30 mouse cellular contexts compared by ENCODE assay signal in the genomic region with DNA sequence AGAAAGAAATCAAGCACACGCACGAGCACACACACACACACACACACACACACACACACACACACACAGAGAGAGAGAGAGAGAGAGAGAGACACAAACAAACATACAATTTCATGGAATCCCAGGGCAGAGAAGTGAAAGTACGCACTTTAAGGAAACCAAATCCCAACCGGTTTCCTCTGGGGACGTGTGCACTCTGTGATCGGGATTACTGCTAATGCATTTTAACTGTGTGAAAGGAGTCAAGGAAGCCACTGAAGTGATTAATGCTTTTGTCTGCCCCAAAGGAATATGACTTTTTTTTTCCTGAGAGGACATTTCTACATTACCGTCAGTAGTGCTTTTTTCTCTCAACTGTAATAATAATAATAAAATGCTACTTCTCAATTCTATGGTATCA.
A peak's percentile ranks its signal among the peaks of the same experiment; 100 is the strongest.
DNase-seq lines count a peak whose midpoint lies in the region; ATAC-seq lines count a peak whose summit lies in the region.
"Had no signal": no experiment of that assay in that cellular context is flagged by ENCODE, and none has a peak within 500 bp of the region (broad histone marks: within the 10 kb centered on the region; RNA-seq: fewer than 3 reads in every experiment).

No protein-coding gene starts in this region.

- no peak overlapping the region for H3K4me2 ChIP-seq in embryonic facial prominence, embryonic 11.5 days (ENCODE audit: low read depth, low read length)
- H3K4me2 ChIP-seq in midbrain, embryonic 11.5 days = no peak overlapping the region
- no peak overlapping the region for H3K4me2 ChIP-seq in midbrain, embryonic 16.5 days (ENCODE audit: low read length)
- H3K4me2 ChIP-seq: embryonic facial prominence, embryonic 13.5 days; heart, embryonic 12.5 days; hindbrain, embryonic 14.5 days; kidney, embryonic 15.5 days; liver, embryonic 12.5 days had no signal

- DNase-seq in embryonic facial prominence, embryonic 11.5 days (ENCODE audit: low spot score) = peak; percentile 47
- DNase-seq in embryonic facial prominence, embryonic 10.5 days (ENCODE audit: low spot score) = no peak
- DNase-seq in midbrain, embryonic 11.5 days (ENCODE audit: low spot score, missing footprints) = no peak
- peak; percentile 35 for DNase-seq in embryo, embryonic 10.5 days (ENCODE audit: low spot score)
- peak; percentile 49 for DNase-seq in retina, embryonic 14.5 days (ENCODE audit: low spot score)
- no peak for DNase-seq in adrenal gland, adult 2 months
- DNase-seq: adrenal gland, postnatal 10 days; cerebellum, adult 11 months; cerebellum, adult 9-10 months; cerebellum, postnatal 36 days; gastrocnemius, postnatal 36 days; heart, adult 18-20 months; heart, postnatal 4 days; kidney, adult 11 months; kidney, postnatal 36 days; left cerebral cortex, postnatal 4 days; liver, postnatal 0 days; lung, postnatal 4 days; thymus, postnatal 4 days had no signal

- WGBS in embryonic facial prominence, embryonic 11.5 days = 51% methylated on average over 7 of the region's 7 CpGs
- 63% methylated on average over 7 of the region's 7 CpGs for WGBS in embryonic facial prominence, embryonic 10.5 days
- 60% methylated on average over 7 of the region's 7 CpGs for WGBS in midbrain, embryonic 11.5 days
- WGBS in midbrain, embryonic 16.5 days = 32% methylated on average over 7 of the region's 7 CpGs

- no peaks in the 10 kb centered on the region for H3K36me3 ChIP-seq in embryonic facial prominence, embryonic 11.5 days (replicated peaks; ENCODE audit: control insufficient read depth, insufficient read depth, low read depth, low read length)
- H3K36me3 ChIP-seq in embryonic facial prominence, embryonic 10.5 days (replicated peaks) = no peaks in the 10 kb centered on the region
- no peaks in the 10 kb centered on the region for H3K36me3 ChIP-seq in midbrain, embryonic 11.5 days (ENCODE audit: control insufficient read depth, insufficient read depth, low read length)
- H3K36me3 ChIP-seq in midbrain, embryonic 16.5 days (ENCODE audit: control insufficient read depth, insufficient read depth, low read length) = no peaks in the 10 kb centered on the region
- H3K36me3 ChIP-seq: embryonic facial prominence, embryonic 13.5 days; G1E; heart, embryonic 12.5 days; kidney, embryonic 15.5 days; liver, embryonic 12.5 days had no signal

- no peak overlapping the region for H3K4me3 ChIP-seq in embryonic facial prominence, embryonic 11.5 days (ENCODE audit: low read depth, low read length)
- no peak overlapping the region for H3K4me3 ChIP-seq in embryonic facial prominence, embryonic 10.5 days
- no peak overlapping the region for H3K4me3 ChIP-seq in midbrain, embryonic 11.5 days (ENCODE audit: low read depth, low read length)
- no peak overlapping the region for H3K4me3 ChIP-seq in midbrain, embryonic 16.5 days (ENCODE audit: low read depth, low read length)
- H3K4me3 ChIP-seq: embryonic facial prominence, embryonic 13.5 days; erythroblast, embryonic 14.5 days; heart, embryonic 12.5 days; kidney, embryonic 15.5 days; layer of hippocampus, adult 2 months; liver, embryonic 12.5 days had no signal

- no peak overlapping the region for H3K9ac ChIP-seq in embryonic facial prominence, embryonic 11.5 days (replicated peaks; ENCODE audit: low read length)
- no peak overlapping the region for H3K9ac ChIP-seq in midbrain, embryonic 11.5 days (ENCODE audit: low read length)
- no peak overlapping the region for H3K9ac ChIP-seq in midbrain, embryonic 16.5 days (ENCODE audit: low read depth, low read length)
- H3K9ac ChIP-seq: embryonic facial prominence, embryonic 13.5 days; heart, embryonic 12.5 days; hindbrain, embryonic 14.5 days; kidney, embryonic 15.5 days; liver, embryonic 12.5 days; liver, postnatal 0 days had no signal

- no peaks in the 10 kb centered on the region for H3K4me1 ChIP-seq in embryonic facial prominence, embryonic 11.5 days (ENCODE audit: control insufficient read depth, insufficient read depth, low read length)
- H3K4me1 ChIP-seq in embryonic facial prominence, embryonic 10.5 days = no peaks in the 10 kb centered on the region
- no peaks in the 10 kb centered on the region for H3K4me1 ChIP-seq in midbrain, embryonic 11.5 days (ENCODE audit: control insufficient read depth, insufficient read depth, low read length)
- peaks cover 4% of the 10 kb centered on the region; the same call in 1 of the 2 replicates for H3K4me1 ChIP-seq in midbrain, embryonic 16.5 days (ENCODE audit: control insufficient read depth, insufficient read depth, low read length)
- H3K4me1 ChIP-seq: heart, embryonic 12.5 days; kidney, embryonic 15.5 days; liver, embryonic 12.5 days; megakaryocyte, embryonic 14.5 days had no signal

- no peaks in the 10 kb centered on the region for H3K9me3 ChIP-seq in embryonic facial prominence, embryonic 11.5 days (replicated peaks; ENCODE audit: control insufficient read depth, low read length)
- no peaks in the 10 kb centered on the region for H3K9me3 ChIP-seq in embryonic facial prominence, embryonic 10.5 days
- H3K9me3 ChIP-seq in midbrain, embryonic 11.5 days (ENCODE audit: control insufficient read depth, low read length) = no peaks in the 10 kb centered on the region
- no peaks in the 10 kb centered on the region for H3K9me3 ChIP-seq in midbrain, embryonic 16.5 days (replicated peaks; ENCODE audit: control insufficient read depth, low read length, poor library complexity, severe bottlenecking)
- H3K9me3 ChIP-seq: embryonic facial prominence, embryonic 13.5 days; heart, embryonic 12.5 days; kidney, embryonic 15.5 days; liver, embryonic 12.5 days had no signal

- no peaks in the 10 kb centered on the region for H3K27me3 ChIP-seq in embryonic facial prominence, embryonic 11.5 days (ENCODE audit: control insufficient read depth, insufficient read depth, low read length)
- H3K27me3 ChIP-seq in embryonic facial prominence, embryonic 10.5 days (replicated peaks; ENCODE audit: low read depth, poor library complexity, severe bottlenecking) = no peaks in the 10 kb centered on the region
- H3K27me3 ChIP-seq in midbrain, embryonic 11.5 days (ENCODE audit: control insufficient read depth, insufficient read depth, low read length) = no peaks in the 10 kb centered on the region
- no peaks in the 10 kb centered on the region for H3K27me3 ChIP-seq in midbrain, embryonic 16.5 days (ENCODE audit: control insufficient read depth, insufficient read depth, low read depth, low read length)
- H3K27me3 ChIP-seq: embryonic facial prominence, embryonic 13.5 days; heart, embryonic 12.5 days; kidney, embryonic 15.5 days; liver, embryonic 12.5 days; megakaryocyte, embryonic 14.5 days had no signal

- H3K27ac ChIP-seq in embryonic facial prominence, embryonic 11.5 days (replicated peaks; ENCODE audit: low read depth, low read length) = no peak overlapping the region
- H3K27ac ChIP-seq in embryonic facial prominence, embryonic 10.5 days (replicated peaks) = no peak overlapping the region
- H3K27ac ChIP-seq in midbrain, embryonic 11.5 days (ENCODE audit: low read depth, low read length) = no peak overlapping the region
- H3K27ac ChIP-seq in midbrain, embryonic 16.5 days (ENCODE audit: low read length) = no peak overlapping the region
- H3K27ac ChIP-seq: embryonic facial prominence, embryonic 13.5 days; hindbrain, embryonic 14.5 days; kidney, embryonic 15.5 days; layer of hippocampus, adult 2 months; liver, embryonic 12.5 days had no signal

- no peak for ATAC-seq in embryonic facial prominence, embryonic 11.5 days (replicated peaks; ENCODE audit: insufficient number of reproducible peaks, low FRiP score, low TSS enrichment, low read depth)
- 0 out of 2 replicates have a peak, but pooled peaks have one; percentile 38 for ATAC-seq in midbrain, embryonic 11.5 days (ENCODE audit: low FRiP score)
- ATAC-seq in midbrain, embryonic 16.5 days = no peak
- ATAC-seq: inflammation-experienced regulatory T-cells, adult 6 months; liver, embryonic 12.5 days; liver, postnatal 0 days had no signal

Comparison
In these comparisons a context has a peak if more than half of its experiments do, and no peak if none do; other contexts are left out.
1. DNase-seq: peak in embryonic facial prominence, embryonic 11.5 days (single experiment), embryo, embryonic 10.5 days (single experiment) and retina, embryonic 14.5 days (single experiment); none in embryonic facial prominence, embryonic 10.5 days (single experiment), midbrain, embryonic 11.5 days (single experiment) and adrenal gland, adult 2 months (single experiment).